30 mouse cellular contexts compared by ENCODE assay signal in the genomic region with DNA sequence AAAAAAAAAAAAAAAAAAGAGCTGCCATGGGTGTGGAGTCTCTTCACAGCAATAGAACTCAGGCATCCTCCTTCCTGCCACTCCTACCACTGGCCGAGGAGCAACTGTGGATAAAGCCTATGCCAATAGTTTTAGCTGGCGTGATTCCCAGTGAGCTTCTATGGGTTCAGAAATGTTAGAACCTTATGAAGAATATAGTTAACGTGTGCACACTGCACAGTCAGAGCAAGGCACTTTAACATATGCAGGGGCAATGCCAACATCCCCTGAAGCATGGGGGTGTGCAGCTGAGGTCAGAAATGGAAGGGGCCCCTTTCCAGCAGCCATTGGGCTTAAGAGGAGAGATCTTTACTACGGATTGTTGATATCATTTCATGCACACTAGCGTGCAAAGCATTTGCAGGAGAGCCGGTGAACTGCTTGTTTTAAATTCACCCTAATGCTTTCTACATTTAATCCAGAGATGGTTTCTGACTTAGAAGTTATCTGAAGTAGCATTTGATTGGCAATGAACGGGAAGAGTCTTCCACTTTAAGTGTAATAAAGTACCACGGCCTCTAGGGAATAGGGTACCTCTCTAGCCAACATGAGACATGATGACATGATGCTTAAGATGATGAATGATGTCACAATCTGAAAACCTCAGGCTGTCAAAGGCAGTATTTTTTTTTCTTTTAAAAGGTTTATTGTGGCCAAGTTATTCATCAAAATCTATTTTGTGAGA.
DNase-seq lines count a peak whose midpoint lies in the region; ATAC-seq and TF ChIP-seq lines count a peak whose summit lies in the region.
"Had no signal": no experiment of that assay in that cellular context is flagged by ENCODE, and none has a peak within 500 bp of the region (broad histone marks: within the 10 kb centered on the region; RNA-seq: fewer than 3 reads in every experiment).

No protein-coding gene starts in this region.

- no peak overlapping the region for H3K4me3 ChIP-seq in heart, embryonic 11.5 days (ENCODE audit: low read depth, low read length)
- H3K4me3 ChIP-seq in midbrain, postnatal 0 days (ENCODE audit: low read depth, low read length): no peak overlapping the region
- no peak overlapping the region for H3K4me3 ChIP-seq in midbrain, embryonic 14.5 days (replicated peaks; ENCODE audit: low read depth, low read length)
- H3K4me3 ChIP-seq: hindbrain, embryonic 10.5 days; intestine, embryonic 15.5 days; limb, embryonic 12.5 days; liver, embryonic 12.5 days; midbrain, embryonic 13.5 days; neural tube, embryonic 15.5 days; stomach, embryonic 15.5 days had no signal

- no peaks in the 10 kb centered on the region for H3K36me3 ChIP-seq in heart, embryonic 11.5 days (ENCODE audit: control insufficient read depth, insufficient read depth, low read length)
- no peaks in the 10 kb centered on the region for H3K36me3 ChIP-seq in midbrain, postnatal 0 days (ENCODE audit: insufficient read depth, low read length)
- no peaks in the 10 kb centered on the region for H3K36me3 ChIP-seq in midbrain, embryonic 14.5 days (ENCODE audit: control insufficient read depth, insufficient read depth, low read length)
- H3K36me3 ChIP-seq: hindbrain, embryonic 10.5 days; intestine, embryonic 15.5 days; limb, embryonic 12.5 days; liver, embryonic 12.5 days; midbrain, embryonic 13.5 days; neural tube, embryonic 15.5 days; stomach, embryonic 15.5 days had no signal

- ATAC-seq in heart, embryonic 11.5 days (replicated peaks; ENCODE audit: insufficient number of reproducible peaks, low FRiP score, low TSS enrichment): no peak
- ATAC-seq in midbrain, postnatal 0 days (ENCODE audit: low FRiP score): no peak
- ATAC-seq in midbrain, embryonic 14.5 days (ENCODE audit: low FRiP score, low TSS enrichment): no peak
- ATAC-seq: forebrain, embryonic 16.5 days; hindbrain, postnatal 0 days; intestine, embryonic 15.5 days; liver, embryonic 12.5 days; liver, postnatal 0 days; midbrain, embryonic 13.5 days had no signal

- H3K9ac ChIP-seq in heart, embryonic 11.5 days (ENCODE audit: low read depth, low read length): no peak overlapping the region
- H3K9ac ChIP-seq in midbrain, postnatal 0 days (replicated peaks; ENCODE audit: low read length, poor library complexity, severe bottlenecking): no peak overlapping the region
- H3K9ac ChIP-seq in midbrain, embryonic 14.5 days (replicated peaks; ENCODE audit: low read length): no peak overlapping the region
- H3K9ac ChIP-seq: intestine, embryonic 15.5 days; limb, embryonic 12.5 days; liver, embryonic 12.5 days; liver, postnatal 0 days; midbrain, embryonic 13.5 days; neural tube, embryonic 15.5 days; stomach, embryonic 15.5 days had no signal

- WGBS in heart, embryonic 11.5 days (ENCODE audit: insufficient replicate concordance): 76% methylated on average over 8 of the region's 8 CpGs
- 74% methylated on average over 8 of the region's 8 CpGs for WGBS in midbrain, postnatal 0 days
- 85% methylated on average over 8 of the region's 8 CpGs for whole genome bisulfite sequencing in midbrain, embryonic 14.5 days

- H3K9me3 ChIP-seq in heart, embryonic 11.5 days (replicated peaks; ENCODE audit: control insufficient read depth, low read length): no peaks in the 10 kb centered on the region
- no peaks in the 10 kb centered on the region for H3K9me3 ChIP-seq in midbrain, postnatal 0 days (ENCODE audit: low read length)
- H3K9me3 ChIP-seq in midbrain, embryonic 14.5 days (ENCODE audit: control insufficient read depth, low read length): no peaks in the 10 kb centered on the region
- H3K9me3 ChIP-seq: hindbrain, embryonic 10.5 days; intestine, embryonic 15.5 days; limb, embryonic 12.5 days; liver, embryonic 12.5 days; midbrain, embryonic 13.5 days; neural tube, embryonic 15.5 days; stomach, embryonic 15.5 days had no signal

- no peak overlapping the region for H3K27ac ChIP-seq in heart, embryonic 11.5 days (ENCODE audit: low read depth, low read length)
- H3K27ac ChIP-seq in midbrain, postnatal 0 days (ENCODE audit: low read depth, low read length): no peak overlapping the region
- H3K27ac ChIP-seq in midbrain, embryonic 14.5 days (replicated peaks; ENCODE audit: low read depth, low read length): no peak overlapping the region
- H3K27ac ChIP-seq: hindbrain, embryonic 10.5 days; hindbrain, postnatal 0 days; intestine, embryonic 15.5 days; kidney, postnatal 0 days; limb, embryonic 12.5 days; liver, embryonic 12.5 days; macrophage; midbrain, embryonic 13.5 days; neural tube, embryonic 15.5 days; stomach, embryonic 15.5 days had no signal

- DNase-seq in heart, adult 11 months: peak; percentile 46
- DNase-seq in midbrain, postnatal 0 days (ENCODE audit: low spot score): peak; percentile 36
- no peak for DNase-seq in midbrain, embryonic 14.5 days
- peak; percentile 66 for DNase-seq in brain, embryonic 14.5 days (ENCODE audit: low read depth)
- no peak for DNase-seq in adrenal gland, postnatal 4 days (ENCODE audit: low spot score in 2 of 2)
- no peak for DNase-seq in thymus, postnatal 0 days (ENCODE audit: low spot score)
- DNase-seq: adrenal gland, postnatal 10 days; cerebellum, adult 8-10 months; embryo, embryonic 11 days; heart, postnatal 14 days; kidney, adult 2 months; kidney, postnatal 4 days; liver, postnatal 0 days; lung, postnatal 10 days; retina, postnatal 1 day; right cerebral cortex, postnatal 14 days; thymus, postnatal 14 days had no signal

- no peak overlapping the region for H3K4me2 ChIP-seq in heart, embryonic 11.5 days
- no peak overlapping the region for H3K4me2 ChIP-seq in midbrain, postnatal 0 days (ENCODE audit: low read depth, low read length, poor library complexity, severe bottlenecking)
- H3K4me2 ChIP-seq in midbrain, embryonic 14.5 days (ENCODE audit: low read length): no peak overlapping the region
- H3K4me2 ChIP-seq: intestine, embryonic 15.5 days; limb, embryonic 12.5 days; liver, embryonic 12.5 days; midbrain, embryonic 13.5 days; neural tube, embryonic 15.5 days; stomach, embryonic 15.5 days had no signal

- no peaks in the 10 kb centered on the region for H3K27me3 ChIP-seq in heart, embryonic 11.5 days (ENCODE audit: control insufficient read depth, insufficient read depth, low read length)
- no peaks in the 10 kb centered on the region for H3K27me3 ChIP-seq in midbrain, postnatal 0 days (ENCODE audit: insufficient read depth, low read length)
- no peaks in the 10 kb centered on the region for H3K27me3 ChIP-seq in midbrain, embryonic 14.5 days (ENCODE audit: control insufficient read depth, insufficient read depth, low read length)
- H3K27me3 ChIP-seq: CH12.LX; intestine, embryonic 15.5 days; limb, embryonic 12.5 days; liver, embryonic 12.5 days; midbrain, embryonic 13.5 days; neural tube, embryonic 15.5 days; stomach, embryonic 15.5 days had no signal

- TF ChIP-seq CTCF in midbrain, postnatal 0 days (IDR thresholded peaks at IDR 0.05): no peak
- no peak for TF ChIP-seq CTCF in brain, embryonic 14.5 days (IDR thresholded peaks at IDR 0.05; ENCODE audit: borderline replicate concordance, extremely low read depth, insufficient read depth, insufficient read length)

- no peaks in the 10 kb centered on the region for H3K4me1 ChIP-seq in heart, embryonic 11.5 days (ENCODE audit: control insufficient read depth, insufficient read depth, low read length)
- H3K4me1 ChIP-seq in midbrain, postnatal 0 days (ENCODE audit: insufficient read depth, low read length): no peaks in the 10 kb centered on the region
- H3K4me1 ChIP-seq in midbrain, embryonic 14.5 days (ENCODE audit: control insufficient read depth, insufficient read depth, low read length): no peaks in the 10 kb centered on the region
- H3K4me1 ChIP-seq: intestine, embryonic 15.5 days; liver, embryonic 12.5 days; midbrain, embryonic 13.5 days; stomach, embryonic 15.5 days had no signal

- no peak for TF ChIP-seq POLR2A in brain, embryonic 14.5 days (IDR thresholded peaks at IDR 0.05; ENCODE audit: borderline replicate concordance, extremely low read depth, insufficient read depth, insufficient read length, poor library complexity, severe bottlenecking)

Comparison
In these comparisons a context has a peak if more than half of its experiments do, and no peak if none do; other contexts are left out.
1. DNase-seq: peak in heart, adult 11 months (single experiment), midbrain, postnatal 0 days (single experiment) and brain, embryonic 14.5 days (single experiment); none in midbrain, embryonic 14.5 days (single experiment), adrenal gland, postnatal 4 days (0 of 2) and thymus, postnatal 0 days (single experiment).